Mouse (Mus musculus): ENCODE measurements around the gene Nme1.

Gene Nme1

DNA sequence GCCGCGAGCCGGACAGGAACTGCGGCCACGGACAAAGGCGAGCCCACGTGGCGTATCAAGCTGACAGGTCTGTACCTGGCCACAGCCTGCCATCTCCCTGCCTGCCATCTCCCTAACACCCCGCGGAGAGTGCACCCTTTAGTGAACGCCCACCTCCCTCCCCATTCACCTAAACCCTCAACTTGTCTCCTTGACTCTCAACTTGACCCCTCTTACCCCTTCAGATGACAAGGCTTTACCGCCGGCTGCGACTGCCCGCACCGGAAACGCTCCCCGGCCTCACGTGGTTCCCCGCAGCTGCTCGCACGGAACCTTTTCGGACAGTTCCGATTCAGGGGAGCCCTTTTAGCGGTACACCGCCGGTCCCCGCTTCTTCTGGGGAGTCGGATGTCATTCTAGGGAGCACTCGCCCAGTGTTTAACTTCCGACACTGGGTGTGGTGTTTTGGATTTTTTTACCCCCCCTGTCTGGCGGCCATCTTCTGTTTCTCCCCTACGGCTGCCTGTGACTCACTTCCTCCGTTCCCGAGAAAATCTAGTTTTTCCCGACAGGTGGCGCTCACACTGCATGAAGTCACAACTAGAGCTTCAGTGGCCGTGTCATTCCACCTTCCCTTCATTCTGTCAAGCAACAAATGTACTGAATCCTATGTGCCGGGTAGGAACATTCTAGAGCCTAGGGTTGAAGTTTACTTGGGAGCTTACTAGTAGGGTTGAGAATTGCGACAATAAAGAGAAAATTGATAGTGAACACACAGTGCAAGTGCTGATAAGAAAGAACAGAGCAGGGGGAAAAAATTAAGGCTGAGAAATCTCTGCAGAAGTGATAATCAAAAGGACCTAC lies at the start of gene Nme1, which contains the start of gene Gm20390:
Nme1 (minus strand) TSS at position 517 of the 843 bp plus-strand sequence.
Gm20390 (minus strand) TSS at position 289 of the 843 bp plus-strand sequence.
- DNase-seq (ENCODE audit: low read depth, low spot score), result peak; percentile 99

DNA sequence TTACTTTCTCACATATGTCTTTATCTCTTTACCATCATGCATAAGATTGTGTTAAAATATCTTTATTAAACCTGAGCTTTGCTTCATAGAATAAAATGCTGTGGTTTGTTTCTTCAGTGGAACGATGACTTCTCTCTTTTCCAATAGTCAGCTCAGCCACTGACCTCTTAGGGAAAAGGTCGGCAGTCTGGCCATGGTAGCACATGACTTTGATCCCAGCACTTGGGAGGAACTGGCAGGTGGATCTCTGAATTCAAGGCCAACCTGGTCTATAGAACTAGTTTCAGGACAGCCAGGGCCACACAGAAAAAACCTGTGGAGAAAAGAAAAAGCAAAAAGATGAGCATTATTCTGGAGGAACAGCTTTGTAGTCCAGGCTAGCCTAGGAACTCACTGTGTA lies 35.0 kb upstream of the Nme1 start:
- no peak for DNase-seq (ENCODE audit: low read depth, low spot score)

DNA sequence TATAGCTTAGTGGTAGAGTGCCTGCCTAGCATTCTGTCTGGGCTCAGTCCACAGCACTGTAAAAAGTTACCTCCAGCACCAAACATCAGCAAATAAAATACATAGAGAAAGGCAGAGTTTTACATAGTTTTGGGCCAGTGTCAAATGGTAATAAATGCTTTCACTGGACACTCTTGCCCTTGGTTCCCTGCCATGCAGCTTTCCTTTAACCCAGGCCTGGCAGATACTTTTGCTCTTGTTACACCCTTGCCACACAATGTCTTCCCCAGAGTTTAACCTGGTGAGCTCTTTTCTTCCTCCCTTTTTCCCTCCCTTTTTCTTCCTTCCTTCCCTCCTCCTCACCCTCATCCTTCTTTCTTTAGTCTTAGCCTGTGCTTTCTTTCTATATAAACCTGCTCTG lies 31.0 kb upstream of the Nme1 start:
- no peak for DNase-seq (ENCODE audit: low read depth, low spot score)

DNA sequence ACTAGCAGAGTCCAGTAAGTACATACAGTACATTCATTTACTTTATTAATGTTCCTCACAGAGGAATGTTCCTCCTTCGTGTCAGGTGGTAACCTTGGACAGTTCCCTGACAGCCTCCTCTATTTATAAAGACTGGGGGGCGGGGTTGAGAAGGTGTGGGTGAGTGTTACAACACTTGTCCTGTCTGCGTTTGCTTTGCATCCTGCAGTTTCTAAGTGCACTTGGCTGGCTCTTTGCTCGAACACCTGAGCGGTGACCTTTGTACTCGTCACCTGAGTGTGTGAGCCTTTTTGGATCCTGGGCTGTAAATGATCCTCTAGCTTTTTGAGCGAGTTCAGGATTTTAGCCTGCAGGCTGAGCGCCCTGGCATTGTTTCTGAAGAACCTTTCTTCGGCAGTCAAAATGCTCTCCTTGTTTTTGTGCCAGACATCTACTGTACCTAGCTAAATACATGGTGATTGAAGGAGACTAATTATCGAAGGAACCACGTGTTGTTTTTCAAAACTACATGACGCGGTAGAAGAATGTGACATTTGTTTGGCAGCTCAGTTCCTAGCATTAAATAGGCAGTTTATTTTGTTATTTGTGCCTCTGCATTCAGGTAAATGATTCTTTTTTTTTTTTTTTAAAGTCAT lies 28.9 kb upstream of the Nme1 start:
- DNase-seq (ENCODE audit: low read depth, low spot score), result no peak

DNA sequence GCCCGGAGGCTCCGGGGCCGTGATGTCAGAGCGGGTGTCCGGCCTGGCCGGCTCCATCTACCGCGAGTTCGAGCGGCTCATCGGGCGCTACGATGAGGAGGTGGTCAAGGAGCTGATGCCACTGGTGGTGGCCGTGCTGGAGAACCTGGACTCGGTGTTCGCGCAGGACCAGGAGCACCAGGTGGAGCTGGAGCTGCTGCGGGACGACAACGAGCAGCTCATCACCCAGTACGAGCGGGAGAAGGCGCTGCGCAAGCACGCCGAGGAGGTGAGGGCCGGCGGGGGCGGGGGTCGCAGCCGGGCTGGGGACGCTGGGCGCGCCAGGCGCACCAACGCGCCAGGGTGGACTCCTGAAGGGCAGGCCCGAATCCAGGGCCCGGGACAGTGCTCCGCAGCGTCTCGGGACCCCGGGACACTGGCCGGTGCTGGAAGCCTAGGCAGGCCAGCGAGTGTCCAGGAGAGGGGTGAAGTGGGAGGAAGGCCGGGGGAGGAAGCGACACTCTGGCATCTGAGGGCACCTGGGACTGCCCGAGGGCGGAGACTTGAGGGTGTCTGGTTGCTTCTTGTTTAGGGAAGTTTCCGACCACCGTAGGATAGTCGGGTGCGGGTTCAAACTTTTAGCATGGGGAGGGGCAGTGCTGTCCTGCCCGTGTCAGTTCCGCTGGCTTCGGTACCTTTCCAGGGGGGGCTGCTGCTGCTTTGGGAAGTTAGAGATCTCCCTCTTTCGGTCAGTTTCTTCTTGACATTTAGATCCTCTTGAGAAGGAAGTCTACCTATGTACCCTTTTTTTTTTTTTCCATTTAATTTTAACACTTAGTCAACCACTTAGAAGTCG lies 28.2 kb upstream of the Nme1 start:
- peak; percentile 2 for DNase-seq (ENCODE audit: low read depth, low spot score)

DNA sequence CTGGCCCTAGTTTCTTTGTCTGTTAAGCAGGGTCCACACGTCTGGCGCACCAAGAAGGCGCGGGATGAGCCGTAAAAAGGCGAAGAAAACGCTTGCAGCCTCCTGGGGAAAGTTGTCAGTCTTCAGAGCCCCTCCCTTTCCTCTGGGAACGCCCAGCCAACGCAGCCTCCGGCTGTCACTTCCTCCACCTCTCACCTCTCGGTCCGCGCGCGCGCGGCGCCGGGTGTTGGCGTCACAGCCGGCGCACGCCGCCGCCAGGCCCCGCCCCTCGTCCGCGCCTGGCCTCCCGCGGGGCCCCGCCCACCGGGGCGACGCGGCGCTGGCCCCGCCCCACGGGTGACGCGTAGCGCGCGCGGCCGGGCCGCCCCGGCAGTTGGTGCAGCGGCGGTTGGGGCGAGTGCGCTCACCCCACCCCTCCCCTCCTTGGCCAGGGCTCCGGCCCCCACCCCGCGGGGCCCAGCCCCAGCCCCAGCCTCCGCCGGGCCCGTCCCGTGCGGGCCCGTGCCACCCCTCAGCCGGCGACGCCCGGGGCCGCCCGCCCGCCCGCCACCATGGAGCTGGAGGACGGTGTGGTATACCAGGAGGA lies 27.5 kb upstream of the Nme1 start, which contains the start of gene Spag9:
Spag9 (plus strand) TSS at position 372 of the 586 bp plus-strand sequence.
- peak; percentile 91 for DNase-seq (ENCODE audit: low read depth, low spot score)

DNA sequence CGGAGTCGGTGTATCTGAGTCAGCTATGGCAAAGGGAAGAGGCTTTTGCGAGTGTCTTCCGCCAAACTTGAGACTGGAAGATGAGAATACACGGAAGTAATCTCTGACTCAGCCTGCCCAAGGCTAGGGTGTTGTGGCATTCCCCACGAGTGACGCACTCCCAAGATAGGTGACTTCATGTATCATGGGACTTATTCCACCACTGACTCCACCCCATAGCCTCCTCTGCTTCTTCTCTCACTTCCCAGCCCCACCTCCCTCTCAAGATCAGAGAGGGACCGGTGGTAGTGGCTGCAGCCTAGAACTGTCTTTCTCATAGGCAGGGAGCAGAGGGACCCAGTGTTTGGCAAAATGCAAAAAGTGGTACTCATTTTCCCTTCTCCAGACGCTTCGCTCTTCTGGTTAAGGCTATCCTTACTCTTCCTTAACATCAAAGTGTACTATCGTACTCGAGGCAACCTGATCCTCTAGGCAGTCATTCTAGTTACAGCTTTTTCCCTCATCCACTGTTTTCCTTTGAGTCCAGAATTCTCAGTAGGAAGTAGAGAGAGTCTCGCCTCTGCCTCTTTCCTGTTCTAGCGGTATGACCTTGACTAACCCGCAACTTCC lies 26.9 kb upstream of the Nme1 start:
- DNase-seq (ENCODE audit: low read depth, low spot score), result peak; percentile 13

DNA sequence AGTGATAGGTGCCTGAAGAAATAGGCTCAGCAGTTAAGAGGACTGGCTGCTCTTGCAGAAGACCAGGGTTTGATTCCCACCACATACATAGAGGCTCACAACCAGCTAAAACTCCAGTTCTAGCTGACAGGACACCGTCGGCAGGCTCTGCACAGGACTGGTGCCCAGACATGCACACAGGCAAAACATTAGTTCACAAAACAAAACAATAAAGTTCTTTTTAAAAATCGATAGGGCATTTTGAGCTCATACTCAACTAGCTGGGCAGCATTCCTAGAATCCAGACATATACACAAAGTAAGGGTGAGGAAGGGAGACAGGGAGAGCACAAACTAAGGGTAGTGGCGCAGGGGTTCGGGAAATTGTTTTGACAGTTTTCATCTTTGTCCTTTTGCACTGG lies 26.2 kb upstream of the Nme1 start:
- DNase-seq (ENCODE audit: low read depth, low spot score), result no peak

DNA sequence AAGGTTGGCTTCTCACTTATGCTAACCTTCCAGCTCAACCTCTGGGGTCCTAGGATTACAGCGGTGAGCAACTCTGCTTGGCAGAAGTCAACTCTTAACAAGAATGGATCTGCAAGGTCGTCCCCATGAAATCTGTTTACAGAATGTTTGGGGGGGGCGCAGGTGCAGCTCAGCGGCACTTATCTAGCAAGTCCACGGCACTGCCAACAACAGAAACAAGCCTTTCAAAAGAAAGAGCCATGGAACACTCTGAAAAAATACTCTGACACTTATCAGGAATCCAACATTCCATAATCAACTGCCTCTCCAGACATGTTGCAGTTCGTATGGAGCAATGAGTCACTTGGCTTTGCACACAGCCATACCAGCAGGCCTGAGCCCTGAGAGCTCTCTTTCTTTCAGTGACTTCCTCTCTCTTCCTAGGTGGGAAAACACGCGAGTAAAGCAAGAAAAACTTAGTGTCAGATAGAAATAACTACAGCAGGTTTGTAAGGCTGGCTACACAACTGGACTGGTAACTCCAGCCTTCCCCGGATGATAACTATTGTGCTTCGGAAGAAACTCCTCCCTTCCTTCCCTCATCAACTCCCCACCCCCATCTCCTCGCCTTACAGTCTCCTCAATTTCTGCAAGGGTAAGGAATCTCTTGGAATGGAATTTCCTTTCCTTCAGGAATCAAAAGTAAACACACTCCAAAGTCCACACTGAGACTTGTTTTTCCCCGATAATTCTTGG lies 20.2 kb upstream of the Nme1 start:
- no peak for DNase-seq (ENCODE audit: low read depth, low spot score)

DNA sequence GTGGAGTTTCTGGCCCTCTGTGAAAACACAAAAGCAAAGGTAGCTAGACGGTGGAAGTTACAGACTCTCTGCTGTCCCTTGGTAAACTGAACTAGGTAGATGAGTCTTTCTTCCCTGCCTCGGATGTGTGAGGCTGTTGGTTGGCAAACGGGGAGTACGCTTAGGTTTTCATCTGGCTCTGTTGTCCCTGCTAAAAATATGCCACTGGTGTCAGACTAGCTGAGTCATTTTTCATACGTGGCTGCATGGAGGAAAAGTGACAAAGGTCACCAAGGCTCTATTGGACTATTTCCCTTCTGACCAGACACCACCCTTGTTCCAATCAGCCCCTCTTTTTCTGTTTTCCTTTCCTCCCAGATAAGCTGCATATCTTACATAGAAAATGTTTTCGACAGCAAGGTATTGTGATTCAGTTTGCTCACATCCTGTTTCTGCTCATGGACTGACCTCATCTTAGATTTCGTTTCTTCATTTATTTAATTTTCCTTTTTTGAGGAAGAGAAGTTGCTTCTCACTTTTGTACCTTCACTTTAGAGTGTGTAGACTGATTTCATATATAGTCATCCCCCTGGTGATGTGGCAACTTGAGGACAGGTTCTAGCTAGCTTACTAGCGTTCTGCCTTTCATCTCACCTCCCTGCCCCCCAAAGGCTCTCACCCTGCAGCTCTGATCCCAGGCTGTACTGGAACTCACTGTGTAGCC lies 19.5 kb upstream of the Nme1 start:
- no peak for DNase-seq (ENCODE audit: low read depth, low spot score)

DNA sequence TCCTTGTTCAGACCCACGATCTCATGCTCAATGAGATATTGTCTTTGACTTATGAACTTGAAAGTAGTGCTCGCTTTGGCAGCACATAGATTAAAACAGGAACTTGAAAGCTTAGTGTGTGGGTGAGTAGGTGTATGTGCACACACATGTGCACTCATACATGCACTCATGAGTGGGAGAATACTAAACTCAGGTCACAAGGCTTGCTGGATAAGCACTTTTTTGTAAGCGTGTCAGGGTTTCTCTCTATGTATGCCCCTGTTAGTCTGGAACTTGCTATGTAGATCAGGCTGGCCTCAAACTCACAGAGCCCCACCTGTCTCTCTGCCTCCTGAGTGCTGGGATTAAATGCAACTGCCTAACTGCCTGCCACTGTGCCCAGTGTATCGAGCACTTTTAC lies 18.7 kb upstream of the Nme1 start:
- DNase-seq (ENCODE audit: low read depth, low spot score), result no peak

DNA sequence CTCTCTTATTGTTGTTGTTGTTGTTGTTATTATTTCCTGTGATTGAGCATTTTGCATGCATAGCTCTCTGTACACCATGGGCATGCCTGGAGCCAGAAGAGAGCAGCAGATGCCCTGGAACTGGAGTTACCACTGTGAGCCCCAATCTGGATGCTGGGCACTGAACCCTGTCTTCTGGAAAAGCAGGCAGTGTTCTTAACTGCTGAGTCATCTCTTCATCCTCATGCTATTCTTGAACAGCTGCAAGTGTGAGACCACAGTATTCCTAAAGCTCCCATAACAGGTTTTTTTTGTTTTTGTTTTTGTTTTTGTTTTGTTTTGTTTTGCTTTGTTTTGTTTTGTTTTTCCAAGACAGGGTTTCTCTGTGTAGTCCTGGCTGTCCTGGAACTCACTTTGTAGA lies 18.0 kb upstream of the Nme1 start:
- DNase-seq (ENCODE audit: low read depth, low spot score), result no peak

DNA sequence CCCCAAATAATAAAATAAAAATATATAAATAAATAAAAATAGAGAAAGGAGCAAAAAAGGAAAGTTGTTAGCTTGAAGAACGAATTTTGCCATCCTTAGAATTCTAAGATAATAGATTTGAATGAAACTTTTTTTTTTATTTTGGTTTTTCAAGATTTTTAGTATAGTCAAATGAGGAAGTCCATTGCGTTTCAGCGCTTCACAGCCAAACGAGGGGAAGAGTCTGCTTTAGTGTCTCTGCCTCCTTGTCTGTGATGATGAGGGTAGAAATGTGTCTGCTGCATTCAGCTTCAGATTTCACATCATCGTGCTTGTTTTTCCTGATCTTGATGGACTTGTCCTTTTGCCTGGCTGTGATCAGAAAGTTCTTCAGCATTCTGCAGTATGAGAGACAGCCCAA lies 16.9 kb upstream of the Nme1 start:
- no peak for DNase-seq (ENCODE audit: low read depth, low spot score)

DNA sequence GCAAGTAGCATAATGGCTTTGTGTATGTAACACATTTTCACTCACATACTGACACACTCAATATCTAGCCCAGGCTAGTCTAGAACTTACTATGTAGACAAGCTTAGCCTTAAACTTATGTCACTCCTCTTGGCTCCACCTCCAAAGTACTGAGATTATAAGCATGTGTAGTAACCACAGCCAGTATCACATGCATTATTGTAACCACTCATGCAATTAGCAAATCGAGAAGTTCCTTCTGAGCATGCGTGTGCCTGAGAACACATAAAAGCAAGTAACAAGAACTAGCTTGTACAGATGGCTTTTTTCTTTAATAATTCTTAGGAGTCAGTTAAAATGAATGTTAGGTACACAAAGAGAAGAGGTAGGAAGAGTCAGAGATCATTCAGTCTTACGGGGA lies 16.3 kb upstream of the Nme1 start:
- no peak for DNase-seq (ENCODE audit: low read depth, low spot score)

DNA sequence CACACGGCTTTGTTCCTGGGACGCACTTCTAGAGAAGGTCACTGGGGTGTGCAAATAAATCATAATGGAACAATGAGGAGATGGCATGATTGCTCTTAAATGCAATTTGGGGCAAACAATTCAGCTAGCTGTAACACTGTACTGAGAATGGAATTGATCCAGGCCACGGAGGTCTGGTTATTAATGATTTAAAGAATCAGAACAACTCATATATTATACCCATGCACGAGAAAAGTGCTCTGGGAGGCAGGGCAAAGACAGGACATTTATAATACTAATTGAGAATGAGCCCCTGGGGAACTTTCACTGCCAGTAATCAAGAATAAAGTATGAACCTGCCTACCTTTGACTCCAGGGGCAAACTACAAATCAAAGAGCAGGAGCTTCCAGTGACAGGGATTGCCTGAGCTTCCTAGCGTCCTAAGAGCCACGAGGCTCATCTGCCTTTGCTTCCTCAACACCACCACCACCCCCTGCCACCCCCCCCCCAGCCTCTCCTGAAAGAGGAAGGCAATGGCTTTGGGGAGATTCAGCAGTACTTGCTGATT lies 11.3 kb upstream of the Nme1 start:
- DNase-seq (ENCODE audit: low read depth, low spot score), result no peak

DNA sequence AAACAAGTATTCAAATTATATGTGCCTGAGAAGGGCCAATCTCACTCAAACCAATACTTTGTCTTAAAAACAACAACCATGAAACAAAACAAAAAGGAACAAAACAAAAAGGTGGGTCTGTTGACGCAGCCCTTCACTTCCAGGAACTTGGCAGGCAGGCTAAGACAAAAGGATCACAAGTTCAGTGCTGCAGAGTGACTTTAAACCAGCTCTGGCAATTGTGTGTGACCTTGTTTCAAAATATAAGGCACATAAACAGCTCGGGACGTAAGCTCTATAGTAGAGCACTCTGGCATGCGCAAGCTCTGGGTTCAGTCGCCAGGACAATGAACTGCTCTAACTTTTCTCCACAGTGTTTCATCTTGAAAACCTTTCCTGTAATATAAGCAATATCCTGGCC lies 4.6 kb upstream of the Nme1 start:
- no peak for DNase-seq (ENCODE audit: low read depth, low spot score)

DNA sequence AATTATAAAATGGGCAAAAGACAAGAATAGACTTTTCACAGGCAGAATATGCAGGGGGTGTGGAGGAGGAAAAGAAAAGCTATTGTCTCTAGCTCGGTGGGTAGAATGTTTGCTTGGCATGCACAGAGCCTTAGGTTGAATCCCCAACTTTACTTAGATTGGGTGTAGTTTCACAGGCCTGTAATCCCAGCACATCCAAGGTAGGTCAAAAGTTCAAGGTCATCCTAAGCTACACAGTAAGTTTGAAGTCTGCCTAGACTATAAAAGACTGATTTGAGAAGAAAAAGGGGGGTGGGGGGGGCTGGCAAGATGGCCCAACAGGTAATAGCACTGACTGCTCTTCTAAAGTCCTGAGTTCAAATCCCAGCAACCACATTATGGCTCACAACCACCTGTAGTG lies 1.5 kb upstream of the Nme1 start:
- DNase-seq (ENCODE audit: low read depth, low spot score), result no peak

DNA sequence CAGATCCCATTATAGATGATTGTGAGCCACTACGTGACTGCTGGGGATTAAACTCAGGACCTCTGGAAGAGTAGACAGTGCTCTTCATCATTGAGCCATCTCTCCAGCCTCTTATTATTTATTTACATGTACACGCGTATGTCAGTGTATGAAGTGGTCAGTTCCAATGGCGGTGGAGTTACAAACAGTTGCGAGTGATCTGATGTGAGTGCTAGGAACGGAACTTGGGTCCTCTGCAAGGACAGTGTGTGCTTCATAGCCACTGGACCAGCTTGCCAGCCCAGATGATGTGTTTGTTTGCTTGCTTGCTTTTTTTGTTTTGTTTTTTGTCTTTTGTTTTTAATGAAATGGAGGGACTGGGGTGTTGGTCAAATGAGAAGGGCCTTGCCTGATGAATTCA lies 850 bp upstream of the Nme1 start:
- DNase-seq (ENCODE audit: low read depth, low spot score), result no peak

DNA sequence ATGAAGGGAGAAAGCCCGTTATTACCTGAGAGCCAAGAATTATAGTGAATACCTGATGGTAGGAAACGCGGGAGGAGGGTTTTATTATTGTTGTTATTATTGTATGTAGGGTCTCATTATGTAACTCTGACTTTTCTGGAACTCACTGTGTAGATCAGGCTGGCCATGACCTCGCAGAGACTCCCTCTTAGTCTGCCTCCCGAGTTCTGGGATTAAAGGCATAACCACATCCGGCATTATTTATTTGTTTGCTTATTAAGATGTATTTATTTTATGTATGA lies 467 bp upstream of the Nme1 start:
- no peak for DNase-seq (ENCODE audit: low read depth, low spot score)

DNA sequence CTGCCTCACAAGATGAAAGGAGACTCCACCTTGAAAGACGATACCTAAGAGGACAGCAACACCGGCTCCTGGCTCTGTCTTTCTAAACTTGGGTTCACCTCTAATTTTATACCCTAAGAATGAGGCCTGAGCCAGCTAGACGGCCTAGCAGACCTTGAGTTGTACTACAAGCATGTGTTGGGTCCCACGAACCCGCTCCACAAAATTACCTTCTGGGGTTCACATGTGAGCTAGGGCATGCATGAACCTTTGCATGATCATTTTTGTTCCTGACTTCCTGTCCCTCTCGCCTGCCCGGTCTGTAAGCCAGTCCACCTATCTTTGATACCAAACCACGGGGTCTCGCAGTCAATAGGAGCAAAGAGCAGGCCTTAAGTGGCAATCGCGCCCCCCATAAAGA lies 940 bp downstream of the Nme1 start:
- no peak for DNase-seq (ENCODE audit: low read depth, low spot score)
